Mouse (Mus musculus): ENCODE results near the gene Abl1.

Abl1 gene

GRCm38 (mm10) chr2:31745741-31746243 lies 57.6 kb downstream of the Abl1 start:
- no peak for DNase-seq (ENCODE audit: low read depth, low spot score)

DNA sequence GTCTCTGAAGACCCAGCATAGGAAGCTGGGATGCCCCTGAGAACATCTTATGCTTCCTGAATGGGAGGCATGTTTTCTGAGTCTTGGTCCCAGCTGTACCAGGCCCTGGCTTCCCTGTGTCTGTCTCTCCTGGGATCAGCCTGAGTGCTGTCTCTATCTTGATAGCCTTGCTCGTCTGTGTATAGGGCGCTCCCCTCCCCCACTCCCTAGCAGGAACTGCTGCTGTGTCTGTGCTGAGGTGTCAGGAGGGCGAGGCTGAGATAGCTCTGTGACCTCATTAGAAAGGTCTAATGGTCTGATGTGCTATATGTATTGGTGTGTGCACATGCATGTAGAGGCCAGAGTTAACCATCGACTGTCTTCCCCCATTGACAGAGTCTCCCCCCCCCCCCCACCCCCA lies 58.7 kb downstream of the Abl1 start:
- no peak for DNase-seq (ENCODE audit: low read depth, low spot score)

DNA sequence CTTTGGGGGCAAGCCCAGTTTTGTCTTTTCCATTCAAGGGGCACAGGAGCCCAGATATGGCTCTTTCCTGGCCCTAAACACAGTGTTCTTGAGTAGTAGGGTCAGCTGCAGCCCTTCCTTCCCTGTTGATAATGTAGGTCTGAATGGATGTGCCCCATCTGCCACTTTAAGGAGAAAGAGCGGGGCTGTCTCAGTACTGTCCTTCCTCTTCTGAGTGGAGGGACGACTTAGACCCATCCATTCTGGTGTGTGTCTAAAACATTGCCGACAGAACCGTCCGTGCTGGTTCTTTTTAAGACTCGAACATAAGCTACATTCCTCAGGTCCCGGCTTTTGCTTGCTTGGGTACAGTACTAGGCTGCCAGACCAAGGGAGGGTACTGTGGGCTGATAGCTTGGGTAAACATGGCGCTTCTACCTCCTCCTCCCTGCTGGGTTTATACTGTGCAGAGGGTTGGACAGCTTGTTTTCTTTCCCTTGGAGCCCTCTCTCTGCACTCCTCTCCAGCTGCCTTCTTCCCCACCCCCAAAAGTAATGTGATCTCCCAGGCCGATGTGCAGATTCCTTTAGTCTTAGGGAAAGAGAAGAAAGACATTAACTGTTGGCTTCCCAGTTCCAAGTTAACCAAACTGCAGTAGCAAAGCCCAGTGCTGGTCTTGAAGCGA lies 61.0 kb downstream of the Abl1 start:
- DNase-seq (ENCODE audit: low read depth, low spot score): peak; percentile 67

DNA sequence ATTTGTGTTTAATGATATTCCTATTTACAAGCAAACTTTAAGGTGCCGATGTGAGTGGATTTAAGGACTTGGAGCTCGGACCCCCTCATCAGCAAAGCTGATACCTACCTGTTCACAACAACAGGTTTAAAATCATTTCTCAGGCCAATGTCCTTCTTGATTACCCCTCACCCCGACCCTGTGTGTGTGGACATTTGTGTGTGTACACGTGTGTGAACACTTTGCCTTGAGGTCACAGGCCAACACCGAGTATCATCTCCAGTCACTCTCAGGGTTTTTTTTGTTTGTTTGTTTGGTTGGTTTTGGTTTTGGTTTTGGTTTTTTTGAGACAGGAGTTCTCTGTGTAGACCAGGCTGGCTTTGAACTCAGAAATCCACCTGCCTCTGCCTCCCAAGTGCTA lies 62.0 kb downstream of the Abl1 start:
- no peak for DNase-seq (ENCODE audit: low read depth, low spot score)

DNA sequence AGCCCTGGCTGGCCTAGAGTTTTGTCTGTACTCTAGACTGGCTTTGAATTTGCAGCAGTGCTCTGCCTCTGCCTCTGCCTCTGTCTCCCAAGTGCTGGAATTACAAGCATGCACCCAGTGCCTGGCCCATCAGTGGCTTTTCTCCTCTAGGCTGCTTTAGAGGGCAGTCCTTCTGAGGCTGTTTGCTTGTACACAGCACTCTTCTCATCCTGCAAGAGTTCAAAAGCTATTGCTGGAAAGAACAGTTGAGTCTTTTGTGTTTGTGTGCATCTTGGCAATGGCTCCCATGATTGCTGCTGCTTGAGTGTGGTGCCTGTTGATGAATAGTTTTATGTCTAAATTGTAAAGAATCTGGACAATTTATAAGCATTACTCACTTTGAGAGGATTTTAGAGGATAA lies 69.3 kb downstream of the Abl1 start:
- no peak for DNase-seq (ENCODE audit: low read depth, low spot score)

- peak; percentile 71 for DNase-seq (ENCODE audit: low read depth, low spot score)
Measured at GRCm38 (mm10) chr2:31758966-31759365, 70.8 kb downstream of the Abl1 start.

DNA sequence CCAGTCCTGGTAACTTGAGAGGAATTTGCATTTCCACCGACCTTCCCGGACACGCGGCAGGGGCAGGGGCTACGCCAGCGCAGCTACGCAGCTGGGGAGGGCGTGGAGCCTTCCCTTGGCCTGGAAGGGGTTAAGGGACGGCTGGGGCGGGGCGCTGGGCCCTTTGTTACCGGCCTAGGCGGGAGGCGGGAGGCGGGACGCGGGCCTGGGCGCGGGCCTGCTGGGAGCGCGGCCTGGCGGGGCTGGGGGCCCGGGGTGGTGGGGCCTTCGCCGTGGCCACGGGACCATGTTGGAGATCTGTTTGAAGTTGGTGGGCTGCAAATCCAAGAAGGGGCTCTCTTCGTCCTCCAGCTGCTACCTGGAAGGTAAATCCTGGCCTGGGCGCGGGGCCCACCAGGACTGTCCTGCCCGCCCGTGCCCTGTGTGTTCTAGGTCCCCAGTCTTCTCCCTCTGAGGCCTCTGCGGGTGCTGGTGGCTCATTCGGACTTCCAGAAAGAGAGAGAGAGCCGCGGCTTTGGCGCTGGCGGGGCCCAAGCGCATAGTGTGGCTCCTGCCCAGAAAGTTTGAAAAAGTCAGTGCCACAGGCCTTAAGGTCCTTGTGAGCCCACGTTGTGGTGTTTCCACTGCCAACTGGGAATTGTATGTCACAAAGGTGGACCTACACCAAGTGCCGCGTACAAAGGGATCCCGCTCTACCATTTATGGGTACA lies 71.7 kb downstream of the Abl1 start:
- DNase-seq (ENCODE audit: low read depth, low spot score): peak; percentile 64

- no peak for DNase-seq (ENCODE audit: low read depth, low spot score)
Measured at GRCm38 (mm10) chr2:31760486-31760885, 72.3 kb downstream of the Abl1 start.

GRCm38 (mm10) chr2:31761115-31761531 lies 72.9 kb downstream of the Abl1 start:
- no peak for DNase-seq (ENCODE audit: low read depth, low spot score)

- DNase-seq (ENCODE audit: low read depth, low spot score): no peak
Measured at GRCm38 (mm10) chr2:31761585-31761984, 73.4 kb downstream of the Abl1 start.

DNA sequence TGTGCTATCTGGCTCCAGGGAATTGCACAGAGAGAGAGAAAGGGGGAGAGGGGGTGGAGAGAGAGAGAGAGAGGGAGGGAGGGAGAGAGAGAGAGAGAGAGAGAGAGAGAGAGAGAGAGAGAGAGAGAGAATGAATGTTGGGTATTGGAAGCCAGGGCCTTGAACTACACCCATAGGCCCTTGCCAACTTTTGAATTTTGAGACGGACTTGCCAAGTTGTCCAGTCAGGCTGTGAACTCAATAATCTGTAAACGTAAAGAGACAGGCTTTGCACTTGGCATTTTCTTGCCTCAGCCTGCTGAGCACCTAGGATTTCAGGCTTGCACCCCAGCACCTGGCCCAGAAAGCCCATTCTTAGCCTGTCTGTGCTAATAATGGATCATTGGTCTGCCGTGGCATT lies 74.0 kb downstream of the Abl1 start:
- DNase-seq (ENCODE audit: low read depth, low spot score): no peak

DNA sequence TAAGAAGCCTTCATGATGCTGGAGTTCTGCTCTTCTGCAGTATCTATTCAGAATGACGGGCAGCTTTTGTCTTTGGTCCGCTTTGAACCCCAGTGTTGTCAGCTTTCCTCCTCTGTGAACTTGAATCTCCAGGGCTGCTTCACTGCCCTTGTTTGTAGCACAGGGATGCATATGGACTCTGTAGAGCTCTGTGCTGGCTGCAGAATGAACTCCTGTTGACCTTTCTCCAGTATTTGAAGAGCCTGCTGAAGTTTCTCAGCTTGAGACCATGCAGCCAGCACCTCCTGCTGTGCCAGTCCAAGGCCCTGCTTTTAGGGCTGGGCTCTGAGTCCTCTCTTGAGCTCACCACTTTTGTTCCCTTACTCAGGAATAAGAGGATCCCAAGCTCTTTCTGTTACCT lies 74.7 kb downstream of the Abl1 start:
- DNase-seq (ENCODE audit: low read depth, low spot score): no peak

DNA sequence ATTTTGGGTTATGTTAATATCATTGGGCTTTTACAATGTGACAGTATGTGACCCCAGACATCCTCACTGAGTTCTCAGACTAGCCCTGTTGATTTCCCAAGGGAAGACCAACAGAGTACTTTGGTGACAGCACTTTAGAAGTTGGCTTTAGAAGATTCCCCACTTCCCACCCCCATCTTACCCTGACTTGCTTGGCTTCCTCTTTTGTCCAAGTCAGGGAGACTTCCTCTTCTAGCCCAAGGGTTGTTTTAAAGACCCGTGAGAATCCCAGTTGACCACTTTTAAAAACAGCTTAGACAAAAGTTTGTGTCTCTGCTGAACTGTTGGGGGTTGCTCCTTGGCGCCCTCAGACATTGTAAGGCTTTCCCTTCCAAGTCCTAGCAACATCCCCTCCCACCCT lies 75.1 kb downstream of the Abl1 start:
- DNase-seq (ENCODE audit: low read depth, low spot score): no peak

DNA sequence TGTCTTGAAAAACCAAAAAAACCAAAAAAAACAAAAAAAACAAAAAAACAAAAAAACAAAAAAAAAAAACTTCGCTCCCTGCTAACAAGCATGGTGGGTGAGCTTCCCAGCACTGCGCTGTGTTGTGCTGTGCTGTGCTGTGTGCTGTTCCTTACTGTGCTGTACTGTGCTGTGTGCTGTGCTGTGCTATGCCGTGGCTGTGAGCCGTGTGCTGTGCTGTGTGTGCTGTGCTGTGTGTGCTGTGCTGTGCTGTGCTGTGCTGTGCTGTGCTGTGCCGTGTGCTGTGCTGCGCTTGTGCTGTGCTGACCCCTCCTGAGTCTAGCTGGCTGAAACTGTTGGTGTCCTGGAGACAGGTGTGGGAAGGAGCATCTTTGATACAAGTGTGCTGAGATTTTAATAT lies 78.9 kb downstream of the Abl1 start:
- DNase-seq (ENCODE audit: low read depth, low spot score): no peak

DNA sequence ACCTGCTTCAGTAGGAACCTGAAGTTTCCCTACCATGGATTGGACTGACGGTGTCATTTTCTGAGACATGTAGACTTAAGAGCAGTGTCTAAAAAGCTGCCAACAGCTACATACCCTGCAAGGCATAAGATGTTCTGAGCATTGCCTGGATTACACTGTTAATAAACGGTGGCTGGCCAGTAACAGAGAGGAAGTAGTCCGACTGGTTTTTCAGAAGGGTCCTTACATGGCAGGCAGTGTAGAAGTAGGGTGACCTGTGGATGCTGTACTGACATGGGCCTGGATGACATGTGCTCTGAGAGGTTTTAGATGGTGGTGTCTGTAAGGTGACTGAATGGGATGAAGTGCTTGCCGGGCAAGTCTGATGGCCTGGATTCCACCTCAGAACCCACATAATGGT lies 79.6 kb downstream of the Abl1 start:
- DNase-seq (ENCODE audit: low read depth, low spot score): no peak

- DNase-seq (ENCODE audit: low read depth, low spot score): no peak
Measured at GRCm38 (mm10) chr2:31769115-31769514, 80.9 kb downstream of the Abl1 start.

- peak; percentile 73 for DNase-seq (ENCODE audit: low read depth, low spot score)
Measured at GRCm38 (mm10) chr2:31769631-31770111, 81.5 kb downstream of the Abl1 start.

DNA sequence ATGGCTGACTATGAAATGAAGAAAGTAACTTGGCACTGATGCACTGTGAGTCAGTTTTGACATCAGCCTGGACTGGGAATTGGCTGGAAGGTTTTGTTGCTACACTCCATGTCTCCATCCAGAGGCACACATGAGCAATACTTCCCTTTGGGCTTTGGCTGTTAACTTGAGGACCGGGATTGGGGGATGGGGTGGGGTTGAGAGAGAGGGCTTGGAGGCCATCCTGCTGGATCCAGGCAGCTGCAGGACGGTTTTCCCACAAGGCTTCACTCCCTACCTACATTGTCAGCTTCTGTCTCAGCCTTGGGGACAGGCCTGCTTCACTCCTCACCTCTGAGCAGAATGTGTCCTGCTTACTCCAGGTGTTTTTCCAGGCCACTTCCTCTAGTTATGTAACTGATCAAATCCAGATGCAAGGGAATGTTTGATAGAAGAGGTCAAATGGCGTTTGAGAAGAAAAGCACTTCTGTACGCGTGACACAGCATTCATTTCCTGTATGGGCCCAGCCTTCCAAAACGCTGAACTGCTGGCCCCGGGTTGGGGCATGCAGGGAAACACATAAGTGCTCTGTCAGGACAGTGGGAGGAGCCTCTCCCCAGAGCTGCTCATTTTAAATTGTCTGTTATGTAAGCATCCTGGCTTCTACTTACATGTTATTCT lies 82.7 kb downstream of the Abl1 start:
- peak; percentile 96 for DNase-seq (ENCODE audit: low read depth, low spot score)

GRCm38 (mm10) chr2:31776479-31776878 lies 88.3 kb downstream of the Abl1 start:
- no peak for DNase-seq (ENCODE audit: low read depth, low spot score)

- no peak for DNase-seq (ENCODE audit: low read depth, low spot score)
Measured at GRCm38 (mm10) chr2:31779258-31779657, 91.1 kb downstream of the Abl1 start.

- no peak for DNase-seq (ENCODE audit: low read depth, low spot score)
Measured at GRCm38 (mm10) chr2:31782958-31783602, 94.9 kb downstream of the Abl1 start.

DNA sequence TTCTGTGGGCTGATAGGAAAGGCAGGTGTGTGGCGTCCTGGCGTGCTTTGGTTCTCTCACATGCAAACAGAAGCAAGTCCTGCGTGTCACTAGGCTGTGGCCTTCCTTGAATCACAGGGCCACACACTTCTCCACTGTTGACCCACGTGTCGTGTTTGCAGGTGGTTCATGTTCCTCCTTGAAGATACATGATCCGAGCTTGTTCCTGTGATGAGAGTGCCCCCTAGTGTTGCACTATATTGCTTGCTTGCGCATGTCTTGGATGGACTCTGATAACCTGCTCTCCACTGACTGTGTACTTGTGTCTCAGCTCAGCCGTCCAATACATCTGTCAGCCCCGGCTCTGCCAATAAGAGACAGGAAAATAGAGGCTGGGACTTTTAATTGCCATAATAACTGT lies 96.9 kb downstream of the Abl1 start:
- DNase-seq (ENCODE audit: low read depth, low spot score): peak; percentile 89
